Mouse (Mus musculus) kidney, adult 2 months (tissue): ENCODE results near the gene Txk. TPM values are rescaled to one million over a fixed set of nuclear protein-coding genes. Genes with fewer than 3 reads are reported as not detected.
A peak's percentile ranks its signal among the peaks of the same experiment; 100 is the strongest.

ENCODE experiments used
- DNase-seq: peaks from one replicate; pipeline ENCODE4 v3.0.0; 2021
- H3K27ac ChIP-seq: fragments of 200-500 bp; 2 replicates; pipeline ENCODE4 v1.5.1; 2012; ENCODE audit warnings: low read depth, low read length, control low read depth, inconsistent platforms; ENCODE audit not compliant: insufficient read depth
- H3K27me3 ChIP-seq: fragments of 200-500 bp; replicated peaks from 2 replicates; pipeline ENCODE4 v1.6.1; 2012; ENCODE audit warnings: mild to moderate bottlenecking, moderate library complexity, low read length, inconsistent platforms; ENCODE audit not compliant: control insufficient read depth, insufficient read depth
- H3K36me3 ChIP-seq: fragments of 200-500 bp; 2 replicates; pipeline ENCODE4 v1.6.1; 2012; ENCODE audit warnings: mild to moderate bottlenecking, moderate library complexity, low read length, inconsistent platforms; ENCODE audit not compliant: control insufficient read depth, insufficient read depth
- H3K4me1 ChIP-seq: fragments of 200-500 bp; 2 replicates; pipeline ENCODE4 v1.6.1; 2011; ENCODE audit warnings: low read length; ENCODE audit not compliant: control insufficient read depth, insufficient read depth
- H3K4me3 ChIP-seq: fragments of 200-500 bp; 2 replicates; pipeline ENCODE4 v1.5.1; 2011; ENCODE audit warnings: mild to moderate bottlenecking, low read depth, low read length, control low read depth; ENCODE audit not compliant: insufficient read depth
- CTCF ChIP-seq: fragments of 200-500 bp; conservative IDR thresholded peaks from 2 replicates; pipeline ENCODE4 v1.5.1; 2011; ENCODE audit warnings: low read depth, mild to moderate bottlenecking, control low read depth, low read length, moderate library complexity, mixed read lengths; ENCODE audit not compliant: insufficient read depth, insufficient read length
- POLR2A ChIP-seq: fragments of 200-500 bp; IDR thresholded peaks from one replicate; pipeline ENCODE4 v1.6.1; 2011; ENCODE audit warnings: low read depth, low read length, control low read depth
- WGBS: fragments of 180-500 bp; shearing (Covaris S2); methylation state at CpG from one replicate; pipeline ENCODE4 v1.1.7; 2018; 5-methylcytosine and 5-hydroxymethylcytosine counted together
- polyA plus RNA-seq: library from polyadenylated mRNA; depleted of rRNA; stranded (reverse); fragments of >200 nt; gene quantifications from 2 replicates; pipeline ENCODE4 v1.2.3, GENCODE M21; 2012

Txk gene
- polyA plus RNA-seq, 1 experiment = 0.88 TPM

GRCm38 (mm10) chr5:72658375-72658774, 94.2 kb downstream of the Txk start:
- no peak for DNase-seq
- no peaks in the 10 kb centered on the region; the same call in 1 of the 2 replicates for H3K27me3 ChIP-seq
- TF ChIP-seq CTCF (no peak), POLR2A (no peak)
- no peak overlapping the region for H3K4me3 ChIP-seq
- H3K27ac ChIP-seq = no peak overlapping the region
- 86% methylated on average over 13 of the region's 13 CpGs for WGBS
- H3K4me1 ChIP-seq = no peaks in the 10 kb centered on the region
- H3K36me3 ChIP-seq = no peaks in the 10 kb centered on the region

- Histone ChIP-seq H3K27ac (no peak overlapping the region), H3K4me3 (no peak overlapping the region), H3K36me3 (no peaks in the 10 kb centered on the region), H3K4me1 (no peaks in the 10 kb centered on the region), H3K27me3 (no peaks in the 10 kb centered on the region; the same call in 1 of the 2 replicates)
- no peak for DNase-seq
- TF ChIP-seq CTCF = no peak
- TF ChIP-seq POLR2A = no peak
- WGBS = 18% methylated on average over 7 of the region's 7 CpGs
These were observed 96.2 kb downstream of the Txk start for GRCm38 (mm10) chr5:72656270-72656791.

- WGBS = 68% methylated on average over 10 of the region's 10 CpGs
- Histone ChIP-seq H3K27ac (no peak overlapping the region), H3K4me1 (no peaks in the 10 kb centered on the region), H3K27me3 (no peaks in the 10 kb centered on the region; the same call in 1 of the 2 replicates), H3K36me3 (no peaks in the 10 kb centered on the region), H3K4me3 (no peak overlapping the region)
- DNase-seq = no peak
- TF ChIP-seq POLR2A (no peak), CTCF (no peak)
These were observed 99.4 kb downstream of the Txk start for GRCm38 (mm10) chr5:72653068-72653674.

GRCm38 (mm10) chr5:72648987-72649735, 103.4 kb downstream of the Txk start:
- no peaks in the 10 kb centered on the region for H3K36me3 ChIP-seq
- 82% methylated on average over 9 of the region's 9 CpGs for WGBS
- H3K4me3 ChIP-seq = no peak overlapping the region
- H3K27ac ChIP-seq = no peak overlapping the region
- H3K4me1 ChIP-seq = no peaks in the 10 kb centered on the region
- H3K27me3 ChIP-seq = no peaks in the 10 kb centered on the region
- TF ChIP-seq POLR2A (no peak), CTCF (no peak)
- DNase-seq = no peak

GRCm38 (mm10) chr5:72647958-72648595, 104.5 kb downstream of the Txk start:
- H3K4me1 ChIP-seq = no peaks in the 10 kb centered on the region
- TF ChIP-seq CTCF = no peak
- no peak for TF ChIP-seq POLR2A
- H3K36me3 ChIP-seq = no peaks in the 10 kb centered on the region
- peak overlapping the region; percentile 61 for H3K4me3 ChIP-seq
- no peak for DNase-seq
- WGBS = 8% methylated on average over 18 of the region's 18 CpGs
- H3K27ac ChIP-seq = no peak overlapping the region
- no peaks in the 10 kb centered on the region for H3K27me3 ChIP-seq

- Histone ChIP-seq H3K4me3 (peak within 1 kb of the TSS; percentile 61), H3K27ac (no peak within 1 kb of the TSS), H3K27me3 (no peaks in the 10 kb centered on the region), H3K4me1 (no peaks in the 10 kb centered on the region), H3K36me3 (no peaks in the 10 kb centered on the region)
- peak; percentile 45 for DNase-seq
- TF ChIP-seq CTCF (0 out of 2 replicates have a peak, but pooled peaks have one; percentile 12), POLR2A (no peak)
- WGBS = 2% methylated on average over 25 of the region's 25 CpGs
These were observed 105.1 kb downstream of the Txk start, which contains the start of gene Nipal1 for GRCm38 (mm10) chr5:72647418-72647907. Gene Nipal1 (plus strand): TSS chr5:72647795.
